Mouse (Mus musculus): ENCODE data around the gene Gm29797. TPM values are rescaled to one million over a fixed set of nuclear protein-coding genes. Genes with fewer than 3 reads are reported as not detected.

Gene Gm29797
- polyA plus RNA-seq, 1 experiment from 2014 or later: not detected

- H3K27ac ChIP-seq (ENCODE audit: low read length): no peak overlapping the region
- H3K27me3 ChIP-seq (ENCODE audit: control insufficient read depth, insufficient read depth, low read length): no peaks in the 10 kb centered on the region
- H3K36me3 ChIP-seq (ENCODE audit: control insufficient read depth, insufficient read depth, low read length): peaks cover 13% of the 10 kb centered on the region; the same call in 1 of the 2 replicates
- ATAC-seq (ENCODE audit: insufficient read depth, low FRiP score): no peak
- H3K4me3 ChIP-seq (replicated peaks; ENCODE audit: low read length): no peak overlapping the region
- no peaks in the 10 kb centered on the region for H3K4me1 ChIP-seq (ENCODE audit: control insufficient read depth, insufficient read depth, low read length)
- H3K9ac ChIP-seq (ENCODE audit: low read length): no peak overlapping the region
- H3K4me2 ChIP-seq (ENCODE audit: low read depth, low read length): no peak overlapping the region
- no peaks in the 10 kb centered on the region for H3K9me3 ChIP-seq (replicated peaks; ENCODE audit: control insufficient read depth, low read length)
- WGBS: 91% methylated on average over 10 of the region's 10 CpGs
Observed at GRCm38 (mm10) chr2:181648926-181649325, 7.9 kb upstream of the Gm29797 start.

GRCm38 (mm10) chr2:181653065-181653464 is 3.8 kb upstream of the Gm29797 start:
- Histone ChIP-seq H3K4me3 (replicated peaks; ENCODE audit: low read length) (no peak overlapping the region), H3K27me3 (ENCODE audit: control insufficient read depth, insufficient read depth, low read length) (no peaks in the 10 kb centered on the region), H3K4me2 (ENCODE audit: low read depth, low read length) (no peak overlapping the region), H3K27ac (ENCODE audit: low read length) (no peak overlapping the region), H3K36me3 (ENCODE audit: control insufficient read depth, insufficient read depth, low read length) (peaks cover 24% of the 10 kb centered on the region), H3K9ac (ENCODE audit: low read length) (no peak overlapping the region), H3K4me1 (ENCODE audit: control insufficient read depth, insufficient read depth, low read length) (no peaks in the 10 kb centered on the region), H3K9me3 (replicated peaks; ENCODE audit: control insufficient read depth, low read length) (no peaks in the 10 kb centered on the region)
- ATAC-seq (ENCODE audit: insufficient read depth, low FRiP score): 0 out of 2 replicates have a peak, but pooled peaks have one; percentile 15

GRCm38 (mm10) chr2:181653523-181653922 is 3.3 kb upstream of the Gm29797 start:
- H3K36me3 ChIP-seq (ENCODE audit: control insufficient read depth, insufficient read depth, low read length): peaks cover 24% of the 10 kb centered on the region
- WGBS: 89% methylated on average over 1 of the region's 1 CpGs
- peak; percentile 25; the same call in 1 of the 2 replicates for ATAC-seq (ENCODE audit: insufficient read depth, low FRiP score)
- H3K9ac ChIP-seq (ENCODE audit: low read length): no peak overlapping the region
- no peak overlapping the region for H3K27ac ChIP-seq (ENCODE audit: low read length)
- no peaks in the 10 kb centered on the region for H3K9me3 ChIP-seq (replicated peaks; ENCODE audit: control insufficient read depth, low read length)
- no peaks in the 10 kb centered on the region for H3K27me3 ChIP-seq (ENCODE audit: control insufficient read depth, insufficient read depth, low read length)
- no peaks in the 10 kb centered on the region for H3K4me1 ChIP-seq (ENCODE audit: control insufficient read depth, insufficient read depth, low read length)
- H3K4me2 ChIP-seq (ENCODE audit: low read depth, low read length): no peak overlapping the region
- no peak overlapping the region for H3K4me3 ChIP-seq (replicated peaks; ENCODE audit: low read length)

- H3K9ac ChIP-seq (ENCODE audit: low read length): no peak overlapping the region
- peaks cover 13% of the 10 kb centered on the region for H3K36me3 ChIP-seq (ENCODE audit: control insufficient read depth, insufficient read depth, low read length)
- no peaks in the 10 kb centered on the region for H3K4me1 ChIP-seq (ENCODE audit: control insufficient read depth, insufficient read depth, low read length)
- no peak overlapping the region for H3K4me3 ChIP-seq (replicated peaks; ENCODE audit: low read length)
- no peak overlapping the region for H3K4me2 ChIP-seq (ENCODE audit: low read depth, low read length)
- no peak overlapping the region for H3K27ac ChIP-seq (ENCODE audit: low read length)
- 59% methylated on average over 2 of the region's 2 CpGs for WGBS
- H3K9me3 ChIP-seq (replicated peaks; ENCODE audit: control insufficient read depth, low read length): no peaks in the 10 kb centered on the region
- H3K27me3 ChIP-seq (ENCODE audit: control insufficient read depth, insufficient read depth, low read length): no peaks in the 10 kb centered on the region
- no peak for ATAC-seq (ENCODE audit: insufficient read depth, low FRiP score)
Observed at GRCm38 (mm10) chr2:181657441-181657840, 607 bp downstream of the Gm29797 start.

GRCm38 (mm10) chr2:181658528-181658927 is 1.7 kb downstream of the Gm29797 start:
- H3K27me3 ChIP-seq (ENCODE audit: control insufficient read depth, insufficient read depth, low read length): no peaks in the 10 kb centered on the region
- WGBS: 80% methylated on average over 7 of the region's 7 CpGs

GRCm38 (mm10) chr2:181658930-181659555 is 2.2 kb downstream of the Gm29797 start:
- Histone ChIP-seq H3K9me3 (replicated peaks; ENCODE audit: control insufficient read depth, low read length) (no peaks in the 10 kb centered on the region), H3K4me2 (ENCODE audit: low read depth, low read length) (no peak overlapping the region), H3K36me3 (ENCODE audit: control insufficient read depth, insufficient read depth, low read length) (peaks cover 10% of the 10 kb centered on the region), H3K4me3 (replicated peaks; ENCODE audit: low read length) (no peak overlapping the region), H3K27me3 (ENCODE audit: control insufficient read depth, insufficient read depth, low read length) (no peaks in the 10 kb centered on the region), H3K27ac (ENCODE audit: low read length) (no peak overlapping the region), H3K9ac (ENCODE audit: low read length) (peak overlapping the region; percentile 23; the same call in 1 of the 2 replicates), H3K4me1 (ENCODE audit: control insufficient read depth, insufficient read depth, low read length) (no peaks in the 10 kb centered on the region)
- 40% methylated on average over 17 of the region's 17 CpGs for WGBS
- peak; percentile 45; the same call in 1 of the 2 replicates for ATAC-seq (ENCODE audit: insufficient read depth, low FRiP score)

More at GRCm38 (mm10) chr2:181658528-181658927, 1.7 kb downstream of the Gm29797 start:
- ATAC-seq (ENCODE audit: insufficient read depth, low FRiP score): no peak
- H3K4me2 ChIP-seq (ENCODE audit: low read depth, low read length): no peak overlapping the region
- H3K4me1 ChIP-seq (ENCODE audit: control insufficient read depth, insufficient read depth, low read length): no peaks in the 10 kb centered on the region
- H3K9ac ChIP-seq (ENCODE audit: low read length): no peak overlapping the region
- peaks cover 10% of the 10 kb centered on the region for H3K36me3 ChIP-seq (ENCODE audit: control insufficient read depth, insufficient read depth, low read length)
- no peak overlapping the region for H3K27ac ChIP-seq (ENCODE audit: low read length)
- H3K4me3 ChIP-seq (replicated peaks; ENCODE audit: low read length): no peak overlapping the region
- no peaks in the 10 kb centered on the region for H3K9me3 ChIP-seq (replicated peaks; ENCODE audit: control insufficient read depth, low read length)

- 7% methylated on average over 9 of the region's 9 CpGs for WGBS
- Histone ChIP-seq H3K4me3 (replicated peaks; ENCODE audit: low read length) (no peak overlapping the region), H3K4me1 (ENCODE audit: control insufficient read depth, insufficient read depth, low read length) (no peaks in the 10 kb centered on the region), H3K27me3 (ENCODE audit: control insufficient read depth, insufficient read depth, low read length) (no peaks in the 10 kb centered on the region), H3K9me3 (replicated peaks; ENCODE audit: control insufficient read depth, low read length) (no peaks in the 10 kb centered on the region), H3K4me2 (ENCODE audit: low read depth, low read length) (no peak overlapping the region), H3K27ac (ENCODE audit: low read length) (no peak overlapping the region), H3K36me3 (ENCODE audit: control insufficient read depth, insufficient read depth, low read length) (peaks cover 10% of the 10 kb centered on the region), H3K9ac (ENCODE audit: low read length) (peak overlapping the region; percentile 23; the same call in 1 of the 2 replicates)
- peak; percentile 79; the same call in 1 of the 2 replicates for ATAC-seq (ENCODE audit: insufficient read depth, low FRiP score)
Observed at GRCm38 (mm10) chr2:181659609-181660055, 2.8 kb downstream of the Gm29797 start.

GRCm38 (mm10) chr2:181662620-181663297 is 5.9 kb downstream of the Gm29797 start:
- Histone ChIP-seq H3K27ac (ENCODE audit: low read length) (0 out of 2 replicates have a peak overlapping the region, but pooled peaks have one; percentile 3), H3K4me3 (replicated peaks; ENCODE audit: low read length) (no peak overlapping the region), H3K27me3 (ENCODE audit: control insufficient read depth, insufficient read depth, low read length) (0 out of 2 replicates have a peak, but pooled peaks cover 2% of the 10 kb centered on the region), H3K4me1 (ENCODE audit: control insufficient read depth, insufficient read depth, low read length) (no peaks in the 10 kb centered on the region), H3K9ac (ENCODE audit: low read length) (no peak overlapping the region), H3K9me3 (replicated peaks; ENCODE audit: control insufficient read depth, low read length) (no peaks in the 10 kb centered on the region), H3K4me2 (ENCODE audit: low read depth, low read length) (no peak overlapping the region), H3K36me3 (ENCODE audit: control insufficient read depth, insufficient read depth, low read length) (no peaks in the 10 kb centered on the region)
- ATAC-seq (ENCODE audit: insufficient read depth, low FRiP score): peak; percentile 47
- 90% methylated on average over 3 of the region's 3 CpGs for WGBS

GRCm38 (mm10) chr2:181663298-181663630 is 6.4 kb downstream of the Gm29797 start:
- 0 out of 2 replicates have a peak overlapping the region, but pooled peaks have one; percentile 1 for H3K27ac ChIP-seq (ENCODE audit: low read length)
- WGBS: 24% methylated on average over 4 of the region's 4 CpGs
- ATAC-seq (ENCODE audit: insufficient read depth, low FRiP score): peak; percentile 23; the same call in 1 of the 2 replicates
- H3K36me3 ChIP-seq (ENCODE audit: control insufficient read depth, insufficient read depth, low read length): no peaks in the 10 kb centered on the region
- H3K9me3 ChIP-seq (replicated peaks; ENCODE audit: control insufficient read depth, low read length): no peaks in the 10 kb centered on the region
- H3K9ac ChIP-seq (ENCODE audit: low read length): no peak overlapping the region
- peaks cover 7% of the 10 kb centered on the region; the same call in 1 of the 2 replicates for H3K27me3 ChIP-seq (ENCODE audit: control insufficient read depth, insufficient read depth, low read length)
- no peaks in the 10 kb centered on the region for H3K4me1 ChIP-seq (ENCODE audit: control insufficient read depth, insufficient read depth, low read length)
- H3K4me2 ChIP-seq (ENCODE audit: low read depth, low read length): no peak overlapping the region
- no peak overlapping the region for H3K4me3 ChIP-seq (replicated peaks; ENCODE audit: low read length)
